Mouse (Mus musculus) forebrain, embryonic 15.5 days (tissue): ENCODE measurements around the gene Gm49673. TPM values are rescaled to one million over a fixed set of nuclear protein-coding genes. Genes with fewer than 3 reads are reported as not detected.
"Not testable (repeated sequence)": the region's sequence is repeated elsewhere in the genome, so short reads cannot be mapped to it uniquely, and the experiment has no call there.

Experiments used
- ATAC-seq: fragments of 200-750 bp; cut with Nextera tagmentation; replicated peaks from 2 replicates; pipeline ENCODE4 v1.8.0; 2017; ENCODE audit warnings: mild to moderate bottlenecking, moderate TSS enrichment, moderate library complexity
- H3K27ac ChIP-seq: fragments of 300-500 bp; sonication (generic); replicated peaks from 2 replicates; pipeline ENCODE4 v1.5.1; 2015; ENCODE audit warnings: mild to moderate bottlenecking, inconsistent platforms
- H3K27me3 ChIP-seq: fragments of 300-500 bp; sonication (generic); 2 replicates; pipeline ENCODE4 v1.6.1; 2015; ENCODE audit warnings: inconsistent platforms
- H3K36me3 ChIP-seq: fragments of 300-500 bp; sonication (generic); 2 replicates; pipeline ENCODE4 v1.6.1; 2015; ENCODE audit warnings: mild to moderate bottlenecking, inconsistent platforms
- H3K4me1 ChIP-seq: fragments of 300-500 bp; sonication (generic); 2 replicates; pipeline ENCODE4 v1.6.1; 2015; ENCODE audit warnings: inconsistent platforms
- H3K4me2 ChIP-seq: fragments of 300-500 bp; sonication (generic); replicated peaks from 2 replicates; pipeline ENCODE4 v1.6.1; 2015; ENCODE audit warnings: mild to moderate bottlenecking, inconsistent platforms
- H3K4me3 ChIP-seq: fragments of 300-500 bp; sonication (generic); 2 replicates; pipeline ENCODE4 v1.5.1; 2015; ENCODE audit warnings: mild to moderate bottlenecking, inconsistent platforms
- H3K9ac ChIP-seq: fragments of 300-500 bp; sonication (generic); replicated peaks from 2 replicates; pipeline ENCODE4 v1.6.1; 2015; ENCODE audit warnings: mild to moderate bottlenecking, inconsistent platforms
- H3K9me3 ChIP-seq: fragments of 300-500 bp; sonication (generic); 2 replicates; pipeline ENCODE4 v1.6.1; 2016; ENCODE audit warnings: inconsistent platforms
- WGBS: fragments of 180-500 bp; shearing (Covaris S2); methylation state at CpG from one replicate; pipeline ENCODE4 v1.1.7; 2015; ENCODE audit warnings: mixed read lengths; 5-methylcytosine and 5-hydroxymethylcytosine counted together
- polyA plus RNA-seq: library from polyadenylated mRNA; unstranded; fragments of >200 nt; fragmentation: Nextera tagmentation; extraction: Ambion mirVana; gene quantifications from 2 replicates; pipeline ENCODE4 v1.2.1, GENCODE M21; 2015

The Gm49673 gene
- polyA plus RNA-seq, 1 experiment from 2014 or later, result 0.48 TPM

DNA sequence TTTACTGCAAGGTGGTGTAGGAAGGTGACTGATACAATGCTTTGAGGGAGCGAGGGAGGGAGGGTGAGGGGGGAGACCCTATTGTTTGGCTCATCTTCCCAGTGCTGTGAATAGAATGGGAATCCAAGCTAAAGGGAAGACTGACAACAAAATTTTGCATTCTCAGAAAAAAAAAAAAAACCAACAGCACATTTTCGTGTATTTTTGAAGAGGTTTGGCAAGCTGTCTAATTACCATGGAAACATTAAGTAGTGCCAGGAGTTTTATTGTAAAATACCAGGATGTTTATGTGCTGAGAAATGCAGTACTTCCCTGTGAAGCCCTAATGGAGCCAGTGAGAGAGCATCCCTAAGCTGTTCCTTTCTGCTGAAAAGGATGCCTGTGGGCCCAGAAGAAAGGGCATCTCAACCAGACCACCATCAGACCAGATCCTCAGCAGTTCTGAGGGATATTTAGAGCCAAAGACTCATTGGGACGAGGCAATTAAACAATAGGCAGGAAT is 90.9 kb downstream of the Gm49673 start:
- not testable (repeated sequence) for H3K9ac ChIP-seq, H3K27me3 ChIP-seq, H3K4me3 ChIP-seq, H3K4me1 ChIP-seq, ATAC-seq, H3K9me3 ChIP-seq, H3K27ac ChIP-seq, H3K36me3 ChIP-seq, H3K4me2 ChIP-seq
- 35% methylated on average over 2 of the region's 3 CpGs for WGBS

- not testable (repeated sequence) for H3K27ac ChIP-seq, H3K4me3 ChIP-seq, H3K9ac ChIP-seq, H3K27me3 ChIP-seq, H3K9me3 ChIP-seq, H3K4me2 ChIP-seq, H3K36me3 ChIP-seq, H3K4me1 ChIP-seq
- 61% methylated on average over 6 of the region's 6 CpGs for WGBS
- peak; percentile 61; the same call in 1 of the 2 replicates for ATAC-seq
Measured at GRCm38 (mm10) chr17:8055919-8056589, 91.5 kb downstream of the Gm49673 start.

DNA sequence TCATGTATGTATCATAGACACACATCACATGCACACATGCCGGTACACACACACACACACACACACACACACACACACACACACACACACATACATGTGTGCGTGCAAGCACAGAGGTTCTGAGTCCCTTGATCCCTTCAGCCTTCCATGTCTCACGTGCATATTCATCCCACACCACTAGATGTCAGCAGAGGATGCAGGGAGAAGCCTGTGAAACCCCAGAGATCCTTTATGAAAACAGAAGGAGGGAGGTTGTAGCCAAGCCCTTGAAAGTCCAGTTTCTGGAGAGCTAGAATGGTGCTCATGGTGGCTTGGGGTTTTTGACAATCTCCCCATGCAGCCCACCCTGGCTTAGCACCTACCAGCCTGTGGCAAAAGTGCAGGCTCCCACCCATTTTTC is 96.3 kb downstream of the Gm49673 start:
- not testable (repeated sequence) for H3K9me3 ChIP-seq, H3K27me3 ChIP-seq, H3K4me2 ChIP-seq, H3K4me3 ChIP-seq, H3K4me1 ChIP-seq, H3K27ac ChIP-seq, H3K36me3 ChIP-seq, H3K9ac ChIP-seq
- peak; percentile 51 for ATAC-seq
- 21% methylated on average over 3 of the region's 3 CpGs for WGBS

DNA sequence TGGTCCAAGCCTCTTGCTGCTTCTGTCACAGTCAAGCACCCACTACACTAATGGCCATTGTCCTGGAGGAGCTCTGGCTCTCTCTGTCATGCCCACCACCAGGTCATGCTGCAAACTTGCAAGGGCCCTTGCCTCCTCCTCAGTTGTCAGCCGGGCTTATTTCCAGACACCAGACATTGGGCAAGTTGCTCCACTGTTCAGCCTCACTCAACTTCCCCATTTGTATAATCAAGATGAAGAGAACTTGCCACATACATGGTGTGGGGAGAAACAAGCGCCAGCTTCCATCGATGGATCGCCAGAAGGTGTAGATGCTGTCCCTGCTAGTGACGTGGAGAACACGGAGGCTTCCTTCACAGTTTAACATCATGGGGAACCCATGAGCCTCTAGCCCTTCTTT is 97.4 kb downstream of the Gm49673 start:
- not testable (repeated sequence) for H3K4me3 ChIP-seq, ATAC-seq, H3K9me3 ChIP-seq, H3K27ac ChIP-seq, H3K4me1 ChIP-seq, H3K9ac ChIP-seq, H3K4me2 ChIP-seq, H3K36me3 ChIP-seq, H3K27me3 ChIP-seq
- WGBS, result 88% methylated on average over 5 of the region's 6 CpGs

DNA sequence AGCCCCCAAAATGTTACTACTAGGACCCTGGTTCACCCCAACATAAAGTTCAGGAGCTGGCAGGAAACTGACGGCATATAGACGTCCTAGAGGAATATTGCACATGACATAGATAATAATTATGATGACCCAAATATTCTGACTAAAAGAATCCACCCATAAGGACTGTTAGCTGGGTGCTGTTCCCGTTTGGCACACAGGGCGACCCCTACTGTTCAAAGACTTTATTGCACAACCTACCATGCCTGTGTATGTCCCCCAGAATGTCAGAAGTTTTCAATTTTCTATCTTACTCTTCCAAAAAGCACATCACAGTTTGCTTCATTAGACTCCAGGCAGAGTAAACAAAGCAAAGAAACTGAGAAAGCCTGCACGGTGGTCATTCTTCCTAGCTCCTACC is 101.4 kb downstream of the Gm49673 start:
- not testable (repeated sequence) for H3K9me3 ChIP-seq, ATAC-seq, H3K4me1 ChIP-seq, H3K4me3 ChIP-seq, H3K27ac ChIP-seq, H3K9ac ChIP-seq, H3K36me3 ChIP-seq, H3K27me3 ChIP-seq, H3K4me2 ChIP-seq
- WGBS, result 7% methylated on average over 2 of the region's 5 CpGs

DNA sequence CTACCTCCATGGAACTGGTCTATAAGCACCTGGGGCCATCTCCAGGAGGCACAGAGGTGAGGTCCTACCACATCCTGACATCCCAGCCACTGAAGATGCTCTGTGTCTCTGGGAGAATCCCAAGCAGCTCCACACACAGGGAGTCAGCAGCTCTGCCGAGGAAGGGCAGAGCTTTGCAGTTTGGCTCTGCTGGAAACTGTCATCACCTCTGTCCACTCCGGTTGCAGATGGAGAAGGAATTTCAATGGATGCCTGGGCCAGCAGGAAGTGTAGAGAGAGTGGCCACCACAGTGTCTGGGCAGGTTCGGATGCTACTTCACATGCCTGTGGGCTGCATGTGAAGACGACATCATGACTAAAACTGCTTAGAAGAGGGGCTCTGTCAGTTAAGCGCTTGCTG is 106.4 kb downstream of the Gm49673 start:
- H3K4me2 ChIP-seq, H3K27ac ChIP-seq, H3K27me3 ChIP-seq, ATAC-seq, H3K9me3 ChIP-seq, H3K4me1 ChIP-seq, H3K4me3 ChIP-seq, H3K36me3 ChIP-seq, H3K9ac ChIP-seq: not testable (repeated sequence)
- WGBS, result no CpG with 5 or more reads among the region's 5 CpGs

DNA sequence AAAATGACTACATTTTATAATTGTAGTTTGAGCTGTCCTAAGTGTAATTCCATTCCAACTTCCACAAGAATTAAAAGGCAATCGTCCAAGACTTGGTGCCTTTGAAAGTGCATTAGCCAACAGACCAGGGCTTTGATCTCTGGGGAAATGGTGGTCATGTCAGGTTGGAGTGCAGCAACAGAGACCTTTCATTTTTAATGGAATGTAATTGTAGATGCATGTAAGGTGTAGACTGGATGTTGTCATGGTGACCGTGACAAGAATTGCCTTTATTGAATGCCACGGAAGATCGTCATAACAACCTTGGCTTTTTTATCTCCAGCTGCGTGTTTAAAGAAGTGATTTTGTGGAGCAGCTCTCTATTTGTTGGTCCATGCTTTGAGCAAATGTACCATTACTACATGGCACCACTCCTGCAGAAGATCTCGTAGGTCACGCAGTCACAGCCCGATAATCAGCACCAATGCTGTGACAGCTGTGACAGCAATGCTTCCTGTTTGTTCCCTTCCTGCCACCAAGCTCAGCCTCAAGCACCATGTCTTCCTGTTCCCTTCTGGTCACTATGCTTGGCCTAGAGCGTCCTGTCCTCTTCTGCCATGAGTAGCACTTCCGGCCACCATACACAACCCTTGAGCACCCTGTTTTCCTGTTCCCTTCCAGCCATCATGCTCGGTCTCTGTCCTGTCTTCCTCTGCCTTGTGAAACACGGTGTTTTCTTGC is 107.5 kb downstream of the Gm49673 start:
- H3K9ac ChIP-seq, H3K36me3 ChIP-seq, H3K9me3 ChIP-seq, ATAC-seq, H3K4me1 ChIP-seq, H3K27ac ChIP-seq, H3K4me2 ChIP-seq, H3K4me3 ChIP-seq, H3K27me3 ChIP-seq: not testable (repeated sequence)
- no CpG with 5 or more reads among the region's 12 CpGs for WGBS

- 72% methylated on average over 4 of the region's 6 CpGs for WGBS
- not testable (repeated sequence) for H3K4me2 ChIP-seq, H3K4me1 ChIP-seq, H3K9me3 ChIP-seq, ATAC-seq, H3K36me3 ChIP-seq, H3K27me3 ChIP-seq, H3K4me3 ChIP-seq, H3K9ac ChIP-seq, H3K27ac ChIP-seq
Measured at GRCm38 (mm10) chr17:8036976-8037375, 110.6 kb downstream of the Gm49673 start.

Other genes with a start within 250 kb of the Gm49673 start
- 0.36 and 0.41 TPM in 2 replicates for gene Tagap, start 221.8 kb downstream of the Gm49673 start, polyA plus RNA-seq
- 68.0 and 77.6 TPM in 2 replicates for gene Rsph3a, start 202.2 kb downstream of the Gm49673 start, polyA plus RNA-seq
- gene Rnaset2a, start 309 bp upstream of the Gm49673 start, polyA plus RNA-seq, result 12.0 and 12.1 TPM in 2 replicates
- gene Fgfr1op, start 17.7 kb upstream of the Gm49673 start, polyA plus RNA-seq, result 23.6 and 27.2 TPM in 2 replicates
- not detected in 2 replicates for gene Ccr6, start 88.3 kb upstream of the Gm49673 start, polyA plus RNA-seq
- 303 and 312 TPM in 2 replicates for gene Mpc1, start 135.1 kb upstream of the Gm49673 start, polyA plus RNA-seq
- gene Sft2d1, start 163.3 kb upstream of the Gm49673 start, polyA plus RNA-seq, result 148 and 157 TPM in 2 replicates
- gene Prr18, start 189.7 kb upstream of the Gm49673 start, polyA plus RNA-seq, result 11.5 and 12.8 TPM in 2 replicates
- gene T2, start 208.2 kb upstream of the Gm49673 start, polyA plus RNA-seq, result 0.51 and 0.63 TPM in 2 replicates